Mouse (Mus musculus) T-cell, adult 66 days (primary cell): ENCODE data around the gene Gm17027. TPM values are rescaled to one million over a fixed set of nuclear protein-coding genes. Genes with fewer than 3 reads are reported as not detected.

Source experiments
- total RNA-seq, 2 experiments: library from RNA; stranded (reverse); gene quantifications; 3 replicates in 1 of 2; 4 replicates in 1 of 2; pipeline ENCODE4 v1.2.4; 2023

Gene Gm17027
- total RNA-seq = not detected

GRCm38 (mm10) chr14:42162522-42162921 is at the start of gene Gm17027:
Gm17027 (minus strand) TSS chr14:42162622.

DNA sequence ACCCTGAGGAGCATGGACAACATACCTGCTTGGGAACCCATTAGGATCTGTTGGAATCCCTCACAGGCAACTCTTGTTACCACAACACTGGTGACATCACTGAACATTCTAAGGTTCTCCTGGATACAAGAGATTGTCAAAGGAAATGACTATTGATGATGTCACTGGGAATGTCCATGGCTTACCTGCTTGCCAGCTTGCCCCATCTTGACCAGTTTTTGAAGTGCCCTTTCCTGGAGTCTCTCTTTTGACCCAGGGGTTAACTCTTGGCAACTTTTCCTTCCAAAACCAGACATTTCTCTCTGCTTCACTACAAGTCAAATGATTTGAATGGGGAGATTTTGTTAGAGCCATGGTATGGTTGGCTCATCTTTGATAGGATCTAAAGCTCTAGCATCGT is 28.3 kb upstream of the Gm17027 start, which contains the start of gene Gm3573:
TSS of gene Gm3573 (minus strand) at position 101 of the 400 bp plus-strand sequence.

GRCm38 (mm10) chr14:42117269-42117668 is 45.2 kb downstream of the Gm17027 start, which contains the start of gene Gm7951:
Gm7951 (minus strand) TSS chr14:42117369.

Other genes starting within 250 kb of the Gm17027 start
- not detected for gene 1700049E17Rik1, start 237.7 kb downstream of the Gm17027 start, total RNA-seq
- gene 1700024B05Rik, start 218.6 kb downstream of the Gm17027 start, total RNA-seq = not detected
- gene Gm6401, start 194.7 kb downstream of the Gm17027 start, total RNA-seq = not detected
- not detected for gene Gm3543, start 179.3 kb downstream of the Gm17027 start, total RNA-seq
- not detected for gene Gm7951, start 45.3 kb downstream of the Gm17027 start, total RNA-seq
- gene Gm3573, start 28.2 kb upstream of the Gm17027 start, total RNA-seq = not detected
- not detected for gene Gm17026, start 97.4 kb upstream of the Gm17027 start, total RNA-seq
- not detected for gene Gm9611, start 134.7 kb upstream of the Gm17027 start, total RNA-seq
- not detected for gene Gm7995, start 147.6 kb upstream of the Gm17027 start, total RNA-seq